Mouse (Mus musculus) lung, postnatal 25 days (tissue): ENCODE data around the gene Snx6.
"Not testable (repeated sequence)": the region's sequence is repeated elsewhere in the genome, so short reads cannot be mapped to it uniquely, and the experiment has no call there.

ENCODE experiments used
- DNase-seq: peaks from one replicate; pipeline ENCODE4 v3.0.0; 2022; ENCODE audit warnings: low spot score

Snx6 gene

DNA sequence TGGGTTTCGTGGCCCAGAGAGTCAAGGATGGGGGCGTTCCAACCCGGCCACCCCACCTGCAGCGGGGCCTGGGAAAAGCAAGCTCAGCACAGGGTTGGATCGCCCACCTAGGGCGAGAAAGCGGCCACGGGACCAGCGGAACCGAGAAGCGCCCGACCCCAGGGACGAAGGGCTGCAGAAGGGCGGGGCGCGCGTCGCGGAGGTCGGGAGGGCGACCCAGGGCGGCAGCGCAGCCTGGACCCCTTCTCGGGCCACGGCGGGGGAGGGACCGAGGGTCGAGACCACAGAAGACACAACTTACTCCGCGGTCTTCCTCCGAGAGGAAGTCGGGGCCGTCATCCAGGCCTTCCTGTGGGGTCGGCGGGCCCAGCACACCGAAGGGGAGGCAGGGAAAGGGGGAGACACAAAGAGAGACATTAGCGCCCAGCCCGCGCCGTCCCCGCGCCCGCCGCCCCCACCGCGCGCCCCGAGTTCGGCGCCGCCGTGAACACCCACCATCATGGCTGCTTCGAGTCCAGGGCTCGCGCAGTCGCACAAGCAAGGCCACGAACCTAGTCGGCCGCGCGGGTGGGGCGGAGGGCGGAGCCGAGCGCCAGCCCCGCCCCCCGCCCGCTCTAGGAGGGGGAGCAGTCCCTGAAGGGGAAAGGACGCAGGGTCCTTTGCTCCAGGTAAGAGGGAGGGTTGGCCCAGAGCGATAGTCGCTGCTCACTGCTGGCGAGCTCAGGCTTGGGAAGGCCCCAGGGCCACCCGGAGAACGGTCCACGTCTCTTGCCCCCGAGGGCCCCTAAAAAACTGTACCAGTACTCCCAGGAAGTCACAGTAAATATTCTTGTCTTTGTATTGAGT lies at the start of gene Snx6:
Gene Snx6, minus strand, starts transcription at position 551 of the 846 bp plus-strand sequence.
- DNase-seq = peak; percentile 84

DNA sequence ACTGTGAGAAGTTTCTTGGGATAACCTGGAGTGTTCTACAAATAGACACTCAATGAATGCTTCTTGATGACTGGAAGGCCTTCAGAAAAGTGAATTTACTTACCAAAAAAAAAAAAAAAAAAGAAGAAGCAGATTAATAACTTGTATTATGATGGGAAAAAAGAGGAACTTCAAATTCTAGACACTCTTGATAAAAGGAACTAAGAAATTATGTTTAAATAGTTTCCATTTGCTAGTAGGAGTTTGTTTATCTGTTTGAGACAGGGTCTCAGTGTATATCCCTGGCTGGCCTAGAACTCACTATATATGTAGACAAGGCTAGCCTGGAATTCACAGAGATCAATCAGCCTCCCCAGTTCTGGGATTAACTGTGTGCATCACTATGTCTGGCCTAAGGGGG lies 48.9 kb upstream of the Snx6 start:
- no peak for DNase-seq

DNA sequence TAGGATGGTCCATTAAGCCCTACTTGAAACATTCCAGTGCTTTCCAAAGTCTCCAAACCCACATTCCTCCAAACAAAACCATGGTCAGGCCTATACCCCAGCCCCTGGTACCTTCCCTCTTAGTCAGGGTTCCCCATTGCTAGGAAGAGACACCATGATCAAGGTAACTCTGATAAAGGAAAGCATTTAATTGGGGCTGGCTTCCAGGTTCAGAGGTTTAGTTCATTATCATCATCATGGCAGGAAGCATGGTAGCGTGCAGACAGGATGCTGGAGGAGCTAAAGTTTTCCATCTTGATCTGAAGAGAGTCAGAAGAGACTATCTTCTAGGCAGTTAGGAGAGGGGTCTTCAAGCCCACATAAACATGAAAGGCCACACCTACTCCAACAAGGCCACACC lies 46.1 kb upstream of the Snx6 start:
- DNase-seq = no peak

DNA sequence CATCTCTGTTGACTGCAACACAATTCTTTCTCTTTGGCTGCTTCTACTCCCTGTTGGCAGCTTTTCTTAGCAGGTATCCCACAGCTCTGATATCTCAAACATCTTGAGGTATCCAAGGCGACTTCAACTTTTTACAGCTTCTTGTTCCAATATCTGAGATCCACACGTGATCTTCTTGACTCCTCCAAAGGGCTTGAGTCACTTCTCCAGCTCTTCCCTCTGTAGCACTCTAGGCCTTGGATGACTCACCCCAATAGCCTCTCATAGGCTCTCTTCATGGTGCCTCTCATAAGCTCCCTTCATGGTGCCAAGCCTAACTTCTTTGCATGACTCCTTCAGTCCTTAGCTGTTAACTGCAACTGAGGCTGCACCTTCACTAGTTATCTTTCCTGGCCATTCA lies 44.3 kb upstream of the Snx6 start:
- DNase-seq = no peak

DNA sequence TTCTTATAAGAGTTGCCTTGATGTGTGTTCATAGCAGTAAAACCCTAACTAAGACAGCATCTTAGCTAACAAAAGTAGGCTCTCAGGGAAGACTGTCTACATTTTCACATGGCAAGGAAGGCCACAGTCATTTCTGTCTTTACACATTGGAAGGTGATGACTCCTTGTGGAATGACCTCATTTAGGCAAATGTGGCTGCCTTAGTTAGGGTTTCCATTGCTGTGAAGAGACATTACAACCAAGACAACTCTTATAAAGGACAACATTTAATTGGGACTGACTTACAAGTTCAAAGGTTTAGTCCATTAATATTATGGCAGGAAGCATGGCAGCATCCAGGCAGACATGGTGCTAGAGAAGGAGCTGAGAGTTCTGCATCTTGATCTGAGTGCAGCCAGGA lies 43.4 kb upstream of the Snx6 start:
- no peak for DNase-seq

DNA sequence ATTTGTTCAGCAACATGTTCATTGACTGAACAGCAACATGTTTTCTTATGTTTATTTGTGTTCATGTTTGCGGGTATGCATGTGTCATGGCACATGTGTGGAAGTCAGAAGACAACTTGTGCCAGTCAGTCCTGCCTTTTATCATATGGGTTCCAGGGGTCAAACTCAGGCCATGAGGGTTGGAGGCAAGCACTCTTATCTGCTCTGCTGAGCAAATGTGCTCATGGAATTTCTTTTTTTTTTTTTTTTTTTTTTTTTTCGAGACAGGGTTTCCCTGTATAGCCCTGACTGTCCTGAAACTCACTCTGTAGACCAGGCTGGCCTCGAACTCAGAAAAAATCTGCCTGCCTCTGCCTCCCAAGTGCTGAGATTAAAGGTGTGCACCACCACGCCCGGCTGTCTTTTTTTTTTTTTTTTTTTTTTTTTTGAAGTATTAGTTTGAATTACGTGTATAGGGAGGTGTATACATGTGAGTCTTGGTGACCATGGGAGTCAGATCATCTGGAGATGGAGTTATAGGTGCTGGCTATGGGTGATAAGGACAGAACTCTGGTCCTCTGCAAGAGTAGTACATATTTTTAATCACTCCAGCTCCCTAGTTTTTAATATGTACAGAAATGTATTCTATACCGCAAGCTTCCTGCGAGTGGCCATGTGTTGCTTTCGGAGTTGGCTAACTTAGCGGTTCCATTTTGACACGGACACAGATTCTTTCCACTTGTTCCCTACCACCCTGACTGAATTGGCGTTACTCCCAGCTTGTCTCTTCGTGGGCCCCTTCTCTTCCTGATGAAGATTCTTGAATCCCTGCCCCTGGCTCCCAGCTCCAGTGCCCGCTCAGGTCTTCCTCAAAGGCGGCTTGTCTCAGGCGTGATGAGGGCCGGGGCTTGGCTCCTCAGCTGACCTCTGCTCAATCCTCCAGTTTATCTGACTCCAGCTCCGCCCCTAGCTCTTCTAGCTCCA lies 40.4 kb upstream of the Snx6 start:
- DNase-seq = no peak

DNA sequence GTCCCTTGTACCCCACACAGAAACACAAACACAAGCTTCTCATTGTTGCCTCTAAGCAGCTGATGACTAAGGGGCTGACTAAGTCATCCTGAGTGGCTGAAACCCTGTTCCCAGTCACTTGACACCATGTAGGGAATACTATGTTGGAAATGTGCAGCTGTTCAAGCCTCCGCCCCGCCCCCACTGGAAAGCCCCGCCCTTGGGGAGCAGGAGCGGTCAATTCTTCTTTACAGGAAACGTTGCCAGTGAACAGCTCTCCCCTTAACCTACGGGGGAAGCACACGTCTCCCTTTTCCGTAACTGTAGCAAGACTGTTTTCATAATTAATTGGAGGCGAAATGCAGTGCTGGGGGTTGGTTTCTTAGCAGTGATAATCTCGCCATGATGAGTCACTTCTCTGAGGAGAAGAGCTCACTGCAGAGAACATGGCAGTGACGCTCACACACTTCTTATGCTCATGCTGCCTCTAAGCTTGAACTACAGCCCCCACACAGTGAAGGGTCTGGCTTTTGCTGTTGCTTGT lies 39.5 kb upstream of the Snx6 start:
- DNase-seq = peak; percentile 87

DNA sequence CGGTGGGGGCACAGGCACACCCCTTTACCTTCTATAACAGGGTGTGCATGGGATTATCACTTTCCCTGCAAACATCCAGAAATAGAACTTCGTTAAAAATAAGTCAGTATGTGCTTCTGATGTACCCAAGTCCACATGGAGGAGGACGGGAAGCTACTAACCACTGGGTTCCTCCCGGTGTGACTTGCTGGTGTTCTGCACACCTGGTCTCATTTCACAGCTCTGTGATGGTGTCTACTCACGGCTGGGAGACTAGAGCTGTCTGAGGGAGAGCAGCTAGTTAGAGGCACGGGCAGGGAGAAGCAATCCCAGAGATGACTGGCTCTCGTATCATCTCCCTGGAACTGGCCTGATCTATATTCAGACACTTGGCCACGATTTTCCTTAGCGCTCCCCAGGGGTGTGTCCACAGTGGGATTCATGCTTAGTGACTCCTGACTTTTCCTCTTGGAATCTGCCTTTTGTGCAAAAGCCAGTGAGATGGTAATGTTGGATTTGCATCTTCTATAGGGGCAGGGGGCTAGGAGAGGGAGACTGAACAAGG lies 38.4 kb upstream of the Snx6 start:
- no peak for DNase-seq

DNA sequence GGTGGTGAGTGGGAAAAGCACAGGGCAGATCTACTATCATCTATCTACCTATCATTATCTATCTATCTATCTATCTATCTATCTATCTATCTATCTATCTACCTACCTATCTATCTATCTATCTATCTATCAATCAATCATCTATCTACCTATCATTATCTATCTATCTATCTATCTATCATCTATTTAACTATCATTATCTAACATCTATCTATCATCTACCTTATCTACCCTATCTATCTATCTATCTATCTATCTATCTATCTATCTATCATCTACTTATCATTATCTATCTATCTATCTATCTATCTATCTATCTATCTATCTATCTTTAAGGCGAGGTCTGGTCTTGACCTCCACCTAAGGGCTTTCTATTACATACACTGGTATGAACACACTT lies 36.4 kb upstream of the Snx6 start:
- not testable (repeated sequence) for DNase-seq

DNA sequence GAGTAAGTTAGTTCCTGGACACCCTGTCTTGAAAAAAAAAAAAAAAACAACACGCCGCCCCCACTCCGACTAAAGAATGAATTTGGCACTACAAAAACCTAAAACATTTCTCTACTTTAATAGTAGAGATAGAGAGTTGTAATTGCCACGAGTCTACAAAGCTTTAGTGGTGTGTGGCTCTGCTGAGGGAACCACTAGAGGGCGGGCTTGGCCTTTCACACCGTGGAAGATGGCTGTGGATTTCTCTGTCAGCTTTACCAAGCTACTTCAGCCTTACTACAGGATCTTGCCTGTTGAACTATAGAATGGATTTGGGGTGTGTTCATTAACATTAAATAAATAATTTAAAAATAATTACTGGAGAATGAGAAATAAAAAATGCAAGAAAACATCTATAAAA lies 35.1 kb upstream of the Snx6 start:
- DNase-seq = peak; percentile 83

DNA sequence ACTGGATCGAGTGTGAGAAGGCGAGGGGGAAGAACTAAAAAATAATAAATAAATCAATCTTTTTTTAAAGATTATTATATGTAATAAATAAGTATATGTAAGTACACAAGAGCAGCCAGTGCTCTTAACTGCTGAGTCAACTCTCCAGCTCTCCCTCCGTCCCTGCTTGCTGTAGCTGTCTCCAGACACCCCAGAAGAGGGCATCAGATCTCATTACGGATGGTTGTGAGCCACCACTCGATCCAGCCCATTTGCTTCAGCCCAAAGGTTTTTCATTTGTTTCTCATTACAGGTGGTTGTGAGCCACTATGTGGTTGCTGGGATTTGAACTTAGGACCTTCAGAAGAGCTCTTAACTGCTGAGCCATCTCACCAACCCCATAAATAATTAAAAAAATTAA lies 34.4 kb upstream of the Snx6 start:
- no peak for DNase-seq

DNA sequence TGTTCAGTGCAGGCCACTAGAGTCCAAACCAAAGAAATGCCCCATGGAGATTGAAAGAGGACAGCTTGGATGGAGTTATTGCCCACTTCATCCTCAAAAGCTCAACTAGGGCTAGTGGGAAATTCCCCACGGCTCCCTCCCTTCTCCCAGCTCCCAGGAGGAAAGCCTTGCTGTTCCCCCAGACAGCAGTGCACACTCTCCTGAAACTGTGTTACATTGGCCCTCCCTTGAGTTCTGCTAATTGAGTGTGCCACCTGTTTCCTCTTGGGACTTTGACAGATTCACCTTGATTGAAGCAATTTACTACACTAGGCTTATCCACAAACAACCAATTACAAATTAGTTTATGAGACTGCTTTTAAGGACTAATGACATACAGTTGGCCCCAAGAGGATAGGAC lies 32.5 kb upstream of the Snx6 start:
- no peak for DNase-seq

DNA sequence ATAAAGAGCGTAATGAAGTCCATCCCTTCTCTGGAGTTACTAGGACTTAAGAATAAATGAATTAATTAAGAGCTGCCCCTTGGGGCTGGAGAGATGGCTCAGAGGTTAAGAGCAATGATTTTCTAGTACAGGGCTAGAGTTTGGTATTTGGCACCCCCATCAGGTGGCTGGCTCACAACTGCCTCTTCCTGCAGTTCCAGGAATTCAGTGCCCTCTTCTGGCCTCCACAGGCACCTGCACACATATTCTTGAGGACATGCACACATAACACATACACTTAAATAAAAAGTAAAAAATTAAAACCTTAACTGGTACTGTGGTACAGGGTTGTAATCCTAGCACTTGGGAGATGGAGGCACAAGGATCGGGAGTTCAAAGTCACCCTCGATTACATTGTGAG lies 29.7 kb upstream of the Snx6 start:
- DNase-seq = no peak

DNA sequence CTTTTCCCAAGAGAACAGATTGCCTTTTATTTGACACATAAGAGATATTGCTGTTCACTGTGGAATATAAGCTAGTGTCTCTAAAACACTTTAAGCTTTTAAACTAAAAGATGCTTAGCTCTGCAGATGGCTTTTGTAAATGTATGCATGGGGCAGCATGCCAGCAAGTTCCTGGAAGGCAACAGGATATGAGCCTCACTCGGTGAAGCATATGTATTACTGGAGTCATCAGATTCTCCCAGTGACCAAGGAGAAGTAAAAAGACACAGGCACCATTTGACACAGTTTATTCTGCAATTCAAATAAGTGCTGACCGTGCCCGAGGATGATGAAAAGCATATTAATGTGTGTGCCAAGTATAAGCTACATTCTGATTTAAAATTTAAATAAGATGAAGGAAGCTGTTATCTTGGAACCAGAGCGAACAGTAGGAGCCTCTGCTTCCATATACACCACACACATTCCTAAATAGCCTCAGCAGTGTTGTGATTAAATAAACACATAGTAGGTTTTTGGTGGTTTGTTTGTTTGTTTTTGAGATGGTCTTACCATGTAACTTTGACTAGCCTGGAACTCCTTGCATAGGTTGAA lies 27.4 kb upstream of the Snx6 start:
- DNase-seq = no peak

DNA sequence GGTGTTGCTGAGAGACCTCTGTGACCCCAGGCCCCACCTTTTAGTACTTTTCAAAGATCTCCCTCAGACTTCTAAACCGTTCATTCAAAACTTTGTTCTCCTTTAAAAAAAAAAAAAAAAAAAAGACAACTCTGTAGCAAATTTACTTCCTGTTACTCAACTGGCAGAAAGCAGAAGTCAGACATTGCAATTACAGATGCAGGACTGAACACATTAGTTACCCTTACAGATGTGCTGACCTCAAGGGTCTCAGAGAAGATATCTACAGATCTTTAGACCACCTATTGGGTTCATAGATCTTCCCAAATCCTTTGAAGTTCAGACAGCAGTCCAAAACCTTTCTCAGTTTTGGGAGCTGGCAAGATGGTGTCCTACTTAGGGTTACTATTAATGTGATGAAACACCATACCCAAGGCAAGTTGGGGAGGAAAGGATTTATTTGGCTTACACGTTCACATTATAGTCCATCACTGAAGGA lies 25.2 kb upstream of the Snx6 start:
- DNase-seq = no peak

DNA sequence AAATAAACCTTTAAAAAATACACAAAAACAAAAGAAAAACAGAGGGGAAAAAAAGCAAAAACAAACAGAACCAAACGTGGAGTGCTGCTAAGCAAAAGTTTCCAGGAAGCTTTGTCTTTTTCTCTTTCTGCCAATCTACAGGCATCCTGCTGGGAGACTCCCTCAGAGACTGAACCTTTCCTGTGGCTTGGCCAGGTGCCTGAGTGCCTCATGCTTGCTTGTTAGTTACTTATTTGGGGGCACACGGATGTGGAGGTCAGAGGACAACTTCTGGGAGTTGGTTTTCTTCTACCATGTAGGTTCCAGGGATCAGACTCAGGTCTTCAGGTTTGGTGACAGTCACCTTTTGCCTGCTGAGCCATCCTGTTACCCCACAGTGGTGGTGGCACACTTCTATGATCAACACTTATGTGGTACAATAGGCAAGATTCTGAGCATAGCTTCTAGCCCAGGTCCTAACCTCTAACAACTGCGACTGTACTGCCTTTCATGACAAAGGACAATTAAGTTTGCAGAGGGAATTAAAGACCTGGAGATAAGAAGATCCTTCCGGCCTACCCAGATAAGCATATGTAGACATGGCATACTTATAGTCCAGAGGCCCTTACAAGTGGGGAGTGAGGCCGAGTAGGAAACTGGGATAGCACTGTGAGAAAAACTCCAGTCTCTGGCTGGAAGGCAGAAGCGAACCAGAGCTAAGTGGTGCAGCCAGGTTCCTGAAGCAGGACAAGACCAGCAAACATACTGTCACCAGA lies 23.9 kb upstream of the Snx6 start:
- DNase-seq = no peak

DNA sequence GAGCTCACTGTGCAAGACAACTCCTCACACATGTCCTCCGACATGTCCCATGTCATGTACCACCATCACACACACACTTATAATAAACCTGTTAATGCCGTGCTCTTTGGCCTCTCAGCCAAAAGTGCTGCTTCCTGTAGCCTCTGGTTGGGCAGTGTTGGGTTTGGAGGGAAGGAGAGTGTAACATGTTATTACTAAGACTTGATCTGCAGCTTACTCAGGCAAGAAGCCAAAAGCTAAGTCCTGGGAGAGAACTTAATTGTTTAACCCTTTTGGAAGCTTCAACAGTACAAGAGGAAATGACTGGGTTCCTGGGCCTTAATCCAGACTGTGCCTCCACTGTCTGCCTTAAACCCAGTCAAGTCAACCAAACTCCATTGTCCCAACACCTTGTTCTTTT lies 14.6 kb upstream of the Snx6 start:
- DNase-seq = no peak

DNA sequence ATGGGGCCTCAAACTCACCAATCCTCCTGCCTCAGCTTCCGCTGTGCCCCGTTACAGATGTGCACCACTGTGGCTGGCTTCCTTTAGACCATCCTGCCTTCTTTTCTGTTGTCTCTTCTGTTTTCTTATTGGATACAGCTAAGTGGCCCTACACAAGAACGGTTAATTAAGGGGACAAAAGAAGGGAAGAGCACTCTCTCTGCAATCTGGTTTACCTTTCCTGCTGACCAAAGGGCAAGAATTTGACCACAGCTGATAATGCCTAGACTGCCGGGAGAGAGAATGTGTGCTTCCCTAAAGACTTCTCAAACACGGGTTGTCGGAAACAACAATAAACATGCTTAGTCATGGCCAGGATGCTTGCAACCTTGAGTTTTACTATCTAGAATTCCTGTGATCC lies 12.0 kb upstream of the Snx6 start:
- no peak for DNase-seq

DNA sequence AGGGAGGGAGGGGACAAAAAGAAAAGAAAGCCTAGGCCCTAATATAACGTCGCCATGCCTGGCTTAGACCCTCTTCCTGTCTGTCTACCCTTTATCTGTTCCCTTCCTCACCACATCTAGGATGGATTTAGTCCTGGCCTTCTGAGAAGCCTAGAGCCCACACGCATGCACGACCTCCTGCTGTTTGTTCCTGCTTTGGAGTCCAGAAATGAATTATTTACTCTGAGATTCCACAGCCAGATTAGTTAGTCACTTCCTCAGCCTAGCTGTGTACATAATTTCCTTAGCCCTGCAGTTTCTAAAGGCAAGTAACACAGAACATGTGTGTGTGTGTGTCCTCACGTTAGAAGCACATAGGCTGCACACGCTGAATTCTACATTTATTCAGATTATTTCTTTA lies 10.6 kb upstream of the Snx6 start:
- DNase-seq = no peak

DNA sequence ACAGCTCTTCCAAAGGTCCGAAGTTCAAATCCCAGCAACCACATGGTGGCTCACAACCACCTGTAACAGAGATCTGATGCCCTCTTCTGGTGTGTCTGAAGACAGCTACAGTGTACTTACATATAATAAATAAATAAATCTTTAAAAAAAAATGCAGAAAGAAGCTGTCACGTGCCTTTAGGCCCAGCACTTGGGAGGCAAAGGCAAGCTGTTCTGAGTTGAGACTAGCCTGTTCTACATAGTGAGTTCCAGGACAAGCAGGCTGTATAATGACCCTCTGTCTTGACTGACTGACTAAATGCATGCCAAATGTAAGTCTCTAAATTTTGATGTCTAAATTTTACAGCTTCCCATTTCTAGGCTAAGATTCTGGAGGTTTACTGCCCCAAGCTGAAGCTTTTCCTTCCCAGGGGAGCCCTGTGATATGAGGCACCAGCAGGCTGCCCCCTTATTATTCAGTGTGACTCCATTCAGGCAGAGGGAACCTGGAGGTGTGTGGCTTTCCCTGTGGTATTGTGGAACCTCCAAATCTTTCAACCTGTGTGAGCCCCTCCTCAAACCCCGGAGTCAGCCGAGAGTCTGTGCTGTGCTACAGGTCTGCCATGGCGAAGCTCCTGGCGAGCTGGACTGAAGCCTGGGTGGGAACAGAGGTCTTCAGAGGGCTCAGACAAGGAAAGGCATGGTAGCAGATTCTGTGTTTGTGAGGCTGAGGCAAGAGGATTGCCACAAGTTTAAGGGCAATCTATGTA lies 9.9 kb upstream of the Snx6 start:
- no peak for DNase-seq

DNA sequence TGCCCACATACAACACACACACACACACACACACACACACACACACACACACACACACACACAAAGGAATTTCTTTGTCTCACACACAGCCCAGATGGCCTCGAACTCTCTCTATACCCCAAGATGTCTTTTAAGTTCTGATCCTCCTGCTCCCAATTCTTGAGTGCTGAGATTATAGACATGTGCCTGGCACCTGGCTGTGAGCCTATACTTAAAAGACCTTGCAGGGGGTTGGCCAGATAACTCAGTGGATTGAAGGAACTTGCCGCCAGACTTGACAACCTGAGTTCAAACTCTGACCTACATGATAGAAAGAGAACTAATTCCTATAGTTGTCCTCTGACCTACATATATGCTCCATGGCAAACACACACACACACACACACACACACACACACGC lies 8.0 kb upstream of the Snx6 start:
- DNase-seq = no peak
